Mouse (Mus musculus): ENCODE data around the gene 2410002F23Rik. TPM values are rescaled to one million over a fixed set of nuclear protein-coding genes. Genes with fewer than 3 reads are reported as not detected.
"Not testable (repeated sequence)": the region's sequence is repeated elsewhere in the genome, so short reads cannot be mapped to it uniquely, and the experiment has no call there.

Gene 2410002F23Rik
- total RNA-seq (2014; fragmentation: Nextera tagmentation) (93.5 and 176 TPM in 2 replicates), total RNA-seq (2017) (77.1 and 113 TPM in 2 replicates)

- ATAC-seq (replicated peaks; ENCODE audit: low FRiP score, low TSS enrichment, poor library complexity, severe bottlenecking): peak; percentile 78
These were observed at the start of gene 2410002F23Rik, which contains the start of gene 1700028J19Rik for GRCm38 (mm10) chr7:44246055-44246983. TSS of gene 2410002F23Rik (plus strand) at chr7:44246722. TSS of gene 1700028J19Rik (minus strand) at chr7:44246695.

DNA sequence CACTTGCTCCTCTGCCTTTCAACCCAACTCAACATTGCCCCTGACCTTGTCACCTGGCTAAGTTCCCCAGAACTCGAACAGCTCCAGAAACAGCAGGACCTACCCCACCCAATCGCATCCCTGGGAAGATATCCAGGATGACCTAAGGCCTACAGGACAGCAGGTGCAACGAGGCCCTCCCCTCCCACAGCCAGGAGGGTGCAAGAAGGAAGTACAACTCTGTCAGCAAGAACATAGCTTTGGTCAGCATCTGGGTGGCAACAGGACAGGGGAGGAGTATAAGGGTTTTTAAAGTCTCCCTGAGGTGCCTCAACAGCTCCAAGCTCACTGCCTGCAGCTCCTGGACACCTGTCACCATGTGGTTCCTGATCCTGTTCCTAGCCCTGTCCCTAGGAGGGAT lies 48.6 kb upstream of the 2410002F23Rik start, which contains the start of gene Klk1b3:
Gene Klk1b3 (plus strand): TSS at position 301 of the 400 bp plus-strand sequence.
- no peak for ATAC-seq (replicated peaks; ENCODE audit: low FRiP score, low TSS enrichment, poor library complexity, severe bottlenecking)

GRCm38 (mm10) chr7:44207135-44207534 lies 39.4 kb upstream of the 2410002F23Rik start, which contains the start of gene Klk1b4:
TSS of gene Klk1b4 (plus strand) at chr7:44207435.
- ATAC-seq (replicated peaks; ENCODE audit: low FRiP score, low TSS enrichment, poor library complexity, severe bottlenecking): not testable (repeated sequence)

- ATAC-seq (replicated peaks; ENCODE audit: low FRiP score, low TSS enrichment, poor library complexity, severe bottlenecking): no peak
These were observed 38.2 kb upstream of the 2410002F23Rik start for GRCm38 (mm10) chr7:44208307-44208706.

GRCm38 (mm10) chr7:44215645-44216044 lies 30.9 kb upstream of the 2410002F23Rik start, which contains the start of gene Klk1b5:
TSS of gene Klk1b5 (plus strand) at chr7:44215945.
- no peak for ATAC-seq (replicated peaks; ENCODE audit: low FRiP score, low TSS enrichment, poor library complexity, severe bottlenecking)

- ATAC-seq (replicated peaks; ENCODE audit: low FRiP score, low TSS enrichment, poor library complexity, severe bottlenecking): not testable (repeated sequence)
These were observed 24.9 kb upstream of the 2410002F23Rik start for GRCm38 (mm10) chr7:44221601-44222000.

DNA sequence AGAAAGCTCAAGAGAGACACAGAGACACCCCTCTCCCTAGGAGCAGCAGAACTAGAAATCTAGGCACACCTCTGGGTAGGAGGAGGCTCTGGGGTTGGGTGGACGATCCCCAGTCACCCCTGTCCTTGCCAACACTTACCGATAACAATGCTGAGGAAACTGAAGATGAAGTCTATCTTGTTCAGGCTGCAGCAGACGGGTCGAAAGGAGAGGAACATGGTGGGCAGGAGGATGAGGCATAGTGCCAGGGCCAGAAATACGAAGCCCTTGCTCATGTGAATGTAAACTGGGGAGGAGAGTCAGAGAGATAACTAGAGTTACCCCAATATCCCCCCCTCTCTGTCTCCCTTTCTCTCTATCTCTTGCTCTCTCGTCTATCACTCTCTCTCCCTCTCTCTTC lies 24.2 kb upstream of the 2410002F23Rik start:
- not testable (repeated sequence) for ATAC-seq (replicated peaks; ENCODE audit: low FRiP score, low TSS enrichment, poor library complexity, severe bottlenecking)

DNA sequence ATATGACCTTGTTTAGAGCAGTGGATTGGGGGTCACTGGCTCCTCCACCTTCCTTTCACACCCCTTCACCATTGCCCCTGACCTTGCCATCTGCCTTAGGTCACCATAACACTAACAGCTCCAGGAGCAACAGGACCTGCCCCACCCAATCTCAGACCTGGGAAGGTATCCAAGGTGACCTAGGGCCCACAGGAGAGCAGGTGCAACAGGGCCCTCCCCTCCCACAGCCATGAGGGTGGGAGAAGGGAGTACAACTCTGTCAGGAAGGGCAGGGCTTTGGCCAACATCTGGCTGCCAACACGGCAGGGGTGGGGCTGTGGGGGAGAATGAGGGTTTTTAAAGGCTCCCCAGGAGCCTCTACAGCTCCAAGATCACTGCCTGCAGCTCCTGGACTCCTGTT lies 21.4 kb upstream of the 2410002F23Rik start, which contains the start of gene Klk1:
Gene Klk1 (plus strand): TSS at position 285 of the 400 bp plus-strand sequence.
- ATAC-seq (replicated peaks; ENCODE audit: low FRiP score, low TSS enrichment, poor library complexity, severe bottlenecking): no peak

DNA sequence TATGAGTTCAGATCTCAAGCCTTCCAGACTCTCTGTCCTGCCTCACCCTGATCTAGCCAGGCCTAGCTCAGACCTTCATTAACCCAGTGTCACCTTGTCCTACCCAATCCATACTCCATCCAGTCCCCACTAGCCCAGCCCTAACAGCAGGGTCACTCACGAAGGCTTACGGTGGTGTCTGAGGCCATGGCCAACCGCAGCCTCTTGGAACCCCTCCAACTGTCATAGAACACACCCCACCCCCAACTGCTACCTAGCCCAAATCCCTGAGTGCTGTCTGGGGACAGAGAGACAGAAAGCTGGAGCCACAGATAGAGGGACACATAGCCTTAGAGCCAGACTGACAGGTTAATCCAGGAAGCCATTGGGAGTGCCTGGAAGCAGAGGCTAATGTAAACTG lies 10.6 kb upstream of the 2410002F23Rik start, which contains the start of gene Gm36864:
Gene Gm36864 (plus strand): TSS at position 269 of the 400 bp plus-strand sequence.
- ATAC-seq (replicated peaks; ENCODE audit: low FRiP score, low TSS enrichment, poor library complexity, severe bottlenecking): no peak

DNA sequence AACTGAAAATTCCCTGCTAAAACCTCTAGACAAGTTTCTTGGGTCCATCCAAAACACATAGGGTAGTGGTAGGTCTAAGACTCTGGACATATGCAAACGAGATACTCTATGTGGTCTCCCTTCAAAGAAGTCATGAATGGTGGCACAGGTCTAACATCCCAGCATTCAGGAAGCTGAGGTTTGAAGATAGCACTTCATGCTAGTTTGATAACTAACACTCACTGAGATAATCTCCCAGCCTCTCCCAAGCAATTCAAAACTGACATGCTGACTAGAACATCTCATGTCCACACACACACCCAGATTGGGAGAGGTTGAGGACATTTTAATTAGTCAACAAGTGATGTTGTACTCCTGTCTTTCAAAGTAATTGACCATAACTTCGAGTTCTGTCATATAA lies 6.6 kb upstream of the 2410002F23Rik start:
- no peak for ATAC-seq (replicated peaks; ENCODE audit: low FRiP score, low TSS enrichment, poor library complexity, severe bottlenecking)

- ATAC-seq (replicated peaks; ENCODE audit: low FRiP score, low TSS enrichment, poor library complexity, severe bottlenecking): peak; percentile 40; the same call in 1 of the 2 replicates
These were observed 5.8 kb upstream of the 2410002F23Rik start for GRCm38 (mm10) chr7:44240712-44241111.

GRCm38 (mm10) chr7:44241163-44241562 lies 5.4 kb upstream of the 2410002F23Rik start:
- no peak for ATAC-seq (replicated peaks; ENCODE audit: low FRiP score, low TSS enrichment, poor library complexity, severe bottlenecking)

DNA sequence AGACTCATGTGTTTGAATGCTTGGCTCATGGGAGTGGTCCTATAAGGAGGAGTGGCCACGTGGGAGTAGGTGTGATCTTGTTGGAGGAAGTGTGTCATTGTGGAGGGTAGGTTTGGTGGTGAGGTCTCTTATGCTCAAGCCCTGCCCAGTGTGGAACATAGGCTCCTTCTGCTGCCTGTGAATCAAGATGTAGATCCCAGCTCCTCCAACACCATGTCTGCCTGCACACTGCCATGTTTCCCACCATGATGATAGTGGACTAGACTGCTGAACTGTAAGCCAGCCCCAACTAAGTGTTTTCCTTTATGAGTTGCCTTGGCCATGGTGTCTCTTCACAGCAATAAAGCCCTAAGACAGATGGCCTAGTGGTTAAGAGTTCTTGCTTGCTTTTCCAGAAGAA lies 2.4 kb upstream of the 2410002F23Rik start:
- no peak for ATAC-seq (replicated peaks; ENCODE audit: low FRiP score, low TSS enrichment, poor library complexity, severe bottlenecking)

DNA sequence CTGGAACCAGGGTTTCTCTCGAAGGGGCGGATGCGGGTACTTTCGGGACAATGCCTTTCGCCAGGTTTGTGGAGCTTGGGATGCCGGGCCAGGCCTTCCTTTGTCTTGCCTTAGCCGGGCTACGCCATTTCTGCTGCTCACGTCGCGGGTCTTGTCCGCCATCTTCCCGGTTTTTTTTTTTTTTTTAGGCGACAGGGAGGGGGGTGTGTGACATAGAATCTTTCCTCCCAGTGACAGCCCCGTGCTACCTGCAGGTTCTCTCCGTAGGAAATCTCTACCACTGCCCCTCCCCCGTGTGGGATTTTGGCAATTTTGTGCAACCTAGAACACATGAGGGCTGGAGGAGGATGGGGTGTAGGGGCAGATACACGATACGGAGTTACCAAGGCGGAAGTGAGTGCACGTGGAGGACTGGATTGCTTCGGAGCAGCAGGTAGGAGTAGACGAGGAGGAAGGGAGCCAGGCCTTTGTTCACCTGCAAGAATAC lies 505 bp downstream of the 2410002F23Rik start:
- ATAC-seq (replicated peaks; ENCODE audit: low FRiP score, low TSS enrichment, poor library complexity, severe bottlenecking): peak; percentile 38

- no peak for ATAC-seq (replicated peaks; ENCODE audit: low FRiP score, low TSS enrichment, poor library complexity, severe bottlenecking)
These were observed 1.4 kb downstream of the 2410002F23Rik start for GRCm38 (mm10) chr7:44247971-44248370.

DNA sequence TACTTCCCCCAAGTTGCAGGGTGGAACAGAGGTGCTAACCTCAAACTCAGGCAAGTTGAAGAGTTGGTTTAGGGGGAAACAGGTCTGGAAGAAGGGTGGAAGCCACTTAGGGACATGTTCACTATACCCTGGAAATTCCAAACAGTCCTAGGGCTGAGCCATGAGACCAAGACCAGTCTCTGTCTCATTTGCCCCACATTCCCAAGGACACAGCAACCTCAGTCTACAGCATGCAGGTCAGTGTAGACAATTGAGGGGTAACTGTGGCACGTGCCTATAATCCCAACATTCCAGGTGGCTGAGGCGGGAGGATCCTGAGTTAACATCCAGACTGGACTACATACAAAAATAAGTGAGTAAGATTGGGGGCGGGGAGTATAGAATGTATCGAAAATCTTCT lies 2.7 kb downstream of the 2410002F23Rik start:
- no peak for ATAC-seq (replicated peaks; ENCODE audit: low FRiP score, low TSS enrichment, poor library complexity, severe bottlenecking)

GRCm38 (mm10) chr7:44250732-44251275 lies 4.3 kb downstream of the 2410002F23Rik start:
- not testable (repeated sequence) for ATAC-seq (replicated peaks; ENCODE audit: low FRiP score, low TSS enrichment, poor library complexity, severe bottlenecking)

DNA sequence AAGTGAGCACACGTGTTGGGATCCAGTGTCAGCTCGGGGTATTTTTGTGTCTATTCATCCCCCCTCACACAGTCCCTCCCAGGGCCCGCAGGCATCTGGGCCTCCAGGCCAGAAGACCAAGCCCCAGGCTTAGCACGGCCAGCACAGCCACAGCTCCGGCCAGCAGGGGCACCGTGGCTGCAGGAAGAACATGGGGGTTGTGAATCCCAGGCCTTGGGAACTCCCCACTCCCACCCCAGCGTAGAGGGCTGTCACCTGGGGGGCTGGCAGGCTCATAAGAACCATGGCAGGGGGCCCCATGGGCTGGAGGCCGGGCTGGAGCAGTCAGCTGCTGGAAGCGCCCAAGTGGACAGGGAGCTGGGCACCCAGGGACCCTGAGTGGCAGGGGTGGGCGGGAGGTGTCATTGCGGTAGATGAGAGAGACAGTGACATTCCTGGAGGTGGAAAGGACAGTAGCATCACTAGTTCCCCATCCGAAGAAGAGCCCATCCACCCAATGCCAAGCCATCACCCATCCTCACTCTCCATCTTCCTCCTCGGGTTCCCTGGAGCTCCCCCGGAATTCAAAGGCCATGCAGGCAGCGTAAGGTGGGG lies 6.6 kb downstream of the 2410002F23Rik start:
- ATAC-seq (replicated peaks; ENCODE audit: low FRiP score, low TSS enrichment, poor library complexity, severe bottlenecking): no peak

GRCm38 (mm10) chr7:44254930-44255329 lies 8.4 kb downstream of the 2410002F23Rik start:
- ATAC-seq (replicated peaks; ENCODE audit: low FRiP score, low TSS enrichment, poor library complexity, severe bottlenecking): no peak
